Comparison of ENCODE assay signal across 15 mouse cellular contexts in the genomic region with DNA sequence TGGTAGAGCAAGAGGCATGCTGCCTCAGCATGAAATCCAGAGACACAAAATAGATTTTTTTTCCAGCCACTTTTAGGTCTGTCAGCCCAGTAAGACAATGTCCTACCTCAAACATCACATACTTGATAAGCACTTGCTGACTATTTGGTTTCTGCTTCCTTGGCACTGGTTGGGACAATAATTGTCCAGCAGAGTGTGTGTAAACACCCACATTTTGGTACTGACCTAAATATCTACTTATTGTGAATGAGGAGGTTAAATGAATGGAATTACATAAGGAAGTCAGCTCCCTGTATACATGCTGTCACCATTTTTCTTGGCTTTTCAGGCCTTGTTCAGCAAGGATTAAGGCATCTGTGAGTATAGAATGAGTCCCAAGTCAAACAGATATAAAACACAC.
"Had no signal": no experiment of that assay in that cellular context is flagged by ENCODE, and none has a peak within 500 bp of the region (broad histone marks: within the 10 kb centered on the region; RNA-seq: fewer than 3 reads in every experiment).

No protein-coding gene starts in this region.

- ATAC-seq: forebrain, embryonic 13.5 days; forebrain, embryonic 14.5 days; forebrain, embryonic 15.5 days; forebrain, embryonic 16.5 days; forebrain, postnatal 0 days had no signal

- DNase-seq: cerebellum, postnatal 14 days; embryo, embryonic 11 days; forebrain, postnatal 0 days; gastrocnemius, adult 2 months; gastrocnemius, postnatal 10 days; gastrocnemius, postnatal 14 days; gastrocnemius, postnatal 25 days; gastrocnemius, postnatal 36 days; heart, adult 11 months; heart, adult 18-20 months; heart, adult 2 months had no signal
